Mouse (Mus musculus): ENCODE measurements around the gene Med12l. TPM values are rescaled to one million over a fixed set of nuclear protein-coding genes. Genes with fewer than 3 reads are reported as not detected.

The Med12l gene
- polyA plus RNA-seq, 1 experiment from 2014 or later: 4.2 TPM

DNA sequence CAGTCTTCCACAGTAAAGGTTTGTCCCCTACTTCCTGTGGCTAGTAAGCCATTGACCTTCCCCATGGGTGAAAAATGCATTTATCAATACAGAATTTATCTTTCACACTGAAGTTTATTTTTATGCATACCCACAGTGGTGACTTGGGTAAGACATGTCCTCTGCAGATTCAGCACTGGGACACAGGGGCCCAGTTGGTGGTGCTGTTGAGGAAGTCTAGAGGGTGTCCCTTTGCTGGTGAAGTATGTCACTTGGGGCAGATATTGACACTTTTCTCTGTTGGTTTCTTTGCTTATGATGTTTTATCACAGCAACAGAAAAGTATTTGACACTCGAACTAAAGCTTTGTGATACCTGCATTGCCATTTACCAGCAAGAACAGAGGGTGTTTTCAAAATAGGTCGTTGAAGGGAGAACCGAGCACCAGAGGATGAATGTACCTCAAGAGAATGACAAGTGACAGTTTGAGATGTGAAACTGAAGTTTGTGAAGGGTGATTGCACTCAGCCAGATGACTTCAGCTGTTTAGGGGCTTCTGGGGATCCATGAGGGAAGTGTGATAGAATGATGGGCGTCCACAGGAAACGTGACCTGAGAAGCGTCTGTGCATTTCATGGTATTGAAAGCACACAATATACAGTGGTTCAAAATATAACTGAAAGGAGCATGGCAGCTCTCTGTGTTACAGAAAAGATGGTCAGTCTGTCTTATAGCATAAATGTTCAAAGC is 169.0 kb downstream of the Med12l start:
- Histone ChIP-seq H3K4me3 (ENCODE audit: control insufficient read depth in 1 of 2, insufficient read depth in 1 of 2, low read depth in 1 of 2, low read length in 2 of 2) (no peak overlapping the region), H3K9ac (ENCODE audit: low read length) (no peak overlapping the region), H3K4me1 (ENCODE audit: control insufficient read depth in 2 of 2, insufficient read depth in 2 of 2, low read length in 2 of 2) (peaks cover 7 to 21% of the 10 kb centered on the region in 2 experiments), H3K27me3 (ENCODE audit: control insufficient read depth, insufficient read depth, low read length) (no peaks in the 10 kb centered on the region), H3K9me3 (ENCODE audit: control insufficient read depth, low read length) (no peaks in the 10 kb centered on the region), H3K27ac (replicated peaks in 1 of 2; ENCODE audit: control insufficient read depth in 1 of 2, insufficient read depth in 1 of 2, low read depth in 2 of 2, low read length in 2 of 2) (no peak overlapping the region), H3K36me3 (ENCODE audit: control insufficient read depth, insufficient read depth, low read length) (no peaks in the 10 kb centered on the region), H3K4me2 (ENCODE audit: low read length) (no peak overlapping the region)
- 71% methylated on average over 6 of the region's 6 CpGs for WGBS
- no peak for ATAC-seq (ENCODE audit: insufficient number of reproducible peaks, insufficient read depth, low FRiP score, low read depth)

GRCm38 (mm10) chr3:59175234-59175633 is 169.6 kb downstream of the Med12l start:
- Histone ChIP-seq H3K4me3 (ENCODE audit: control insufficient read depth in 1 of 2, insufficient read depth in 1 of 2, low read depth in 1 of 2, low read length in 2 of 2) (no peak overlapping the region), H3K27me3 (ENCODE audit: control insufficient read depth, insufficient read depth, low read length) (no peaks in the 10 kb centered on the region), H3K4me1 (ENCODE audit: control insufficient read depth in 2 of 2, insufficient read depth in 2 of 2, low read length in 2 of 2) (peaks cover 3 to 15% of the 10 kb centered on the region in 2 experiments), H3K9ac (ENCODE audit: low read length) (no peak overlapping the region), H3K9me3 (ENCODE audit: control insufficient read depth, low read length) (no peaks in the 10 kb centered on the region), H3K4me2 (ENCODE audit: low read length) (no peak overlapping the region), H3K36me3 (ENCODE audit: control insufficient read depth, insufficient read depth, low read length) (no peaks in the 10 kb centered on the region), H3K27ac (replicated peaks in 1 of 2; ENCODE audit: control insufficient read depth in 1 of 2, insufficient read depth in 1 of 2, low read depth in 2 of 2, low read length in 2 of 2) (no peak overlapping the region)
- WGBS: 33% methylated on average over 5 of the region's 5 CpGs
- no peak for ATAC-seq (ENCODE audit: insufficient number of reproducible peaks, insufficient read depth, low FRiP score, low read depth)

DNA sequence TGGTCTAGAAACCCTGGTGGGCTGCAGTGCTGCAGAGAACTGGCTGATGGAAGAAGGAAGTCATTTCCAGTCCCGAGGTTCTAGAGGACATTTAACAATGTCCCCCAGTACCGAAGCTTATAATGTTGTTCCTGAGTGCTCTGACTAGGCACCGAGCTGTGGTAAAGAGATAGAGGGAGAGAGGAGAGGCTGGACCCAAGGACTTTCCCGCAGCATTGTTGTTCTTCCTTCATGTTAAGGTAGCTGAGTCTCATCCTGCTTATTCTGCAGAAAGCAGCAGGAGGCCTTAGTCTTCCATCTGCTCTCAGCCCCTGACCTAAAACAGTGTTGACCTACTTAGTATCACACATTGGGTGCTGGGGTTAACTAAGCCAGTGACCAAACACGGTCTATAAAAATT is 171.2 kb downstream of the Med12l start:
- no peak for ATAC-seq (ENCODE audit: insufficient number of reproducible peaks, insufficient read depth, low FRiP score, low read depth)
- Histone ChIP-seq H3K36me3 (ENCODE audit: control insufficient read depth, insufficient read depth, low read length) (no peaks in the 10 kb centered on the region), H3K9me3 (ENCODE audit: control insufficient read depth, low read length) (no peaks in the 10 kb centered on the region), H3K4me1 (ENCODE audit: control insufficient read depth in 2 of 2, insufficient read depth in 2 of 2, low read length in 2 of 2) (peaks cover 5 to 9% of the 10 kb centered on the region in 2 experiments), H3K27ac (replicated peaks in 1 of 2; ENCODE audit: control insufficient read depth in 1 of 2, insufficient read depth in 1 of 2, low read depth in 2 of 2, low read length in 2 of 2) (no peak overlapping the region), H3K9ac (ENCODE audit: low read length) (no peak overlapping the region), H3K4me3 (ENCODE audit: control insufficient read depth in 1 of 2, insufficient read depth in 1 of 2, low read depth in 1 of 2, low read length in 2 of 2) (no peak overlapping the region), H3K27me3 (ENCODE audit: control insufficient read depth, insufficient read depth, low read length) (no peaks in the 10 kb centered on the region), H3K4me2 (ENCODE audit: low read length) (no peak overlapping the region)
- WGBS: 62% methylated on average over 5 of the region's 5 CpGs

DNA sequence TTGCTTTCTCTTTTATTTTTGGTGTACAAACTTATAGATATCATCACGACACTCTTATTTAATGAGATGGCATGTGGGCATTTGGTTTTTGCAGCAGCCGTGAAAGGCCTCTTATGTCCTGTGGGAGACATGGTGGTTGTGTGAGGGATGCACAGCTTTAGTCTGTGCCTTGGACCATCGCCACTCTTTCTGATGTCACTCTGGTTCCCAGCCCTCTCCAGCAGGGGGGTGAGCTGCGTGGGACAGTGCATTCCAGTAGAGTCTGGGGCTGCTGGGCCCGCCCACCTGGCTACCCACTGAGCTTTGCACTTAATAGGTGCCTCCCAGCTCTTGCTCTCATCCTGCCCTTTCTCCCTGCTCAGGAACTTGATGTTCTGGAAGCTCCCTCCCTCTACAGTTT is 175.5 kb downstream of the Med12l start:
- H3K4me3 ChIP-seq (ENCODE audit: control insufficient read depth in 1 of 2, insufficient read depth in 1 of 2, low read depth in 1 of 2, low read length in 2 of 2): no peak overlapping the region
- H3K27ac ChIP-seq (replicated peaks in 1 of 2; ENCODE audit: control insufficient read depth in 1 of 2, insufficient read depth in 1 of 2, low read depth in 2 of 2, low read length in 2 of 2): no peak overlapping the region
- H3K9me3 ChIP-seq (ENCODE audit: control insufficient read depth, low read length): no peaks in the 10 kb centered on the region
- ATAC-seq (ENCODE audit: insufficient number of reproducible peaks, insufficient read depth, low FRiP score, low read depth): no peak
- H3K9ac ChIP-seq (ENCODE audit: low read length): no peak overlapping the region
- 55% methylated on average over 5 of the region's 5 CpGs for WGBS
- H3K4me2 ChIP-seq (ENCODE audit: low read length): no peak overlapping the region
- no peaks in the 10 kb centered on the region for H3K27me3 ChIP-seq (ENCODE audit: control insufficient read depth, insufficient read depth, low read length)
- H3K36me3 ChIP-seq (ENCODE audit: control insufficient read depth, insufficient read depth, low read length): no peaks in the 10 kb centered on the region
- H3K4me1 ChIP-seq (ENCODE audit: control insufficient read depth in 2 of 2, insufficient read depth in 2 of 2, low read length in 2 of 2): peaks cover 5 to 9% of the 10 kb centered on the region in 2 experiments

DNA sequence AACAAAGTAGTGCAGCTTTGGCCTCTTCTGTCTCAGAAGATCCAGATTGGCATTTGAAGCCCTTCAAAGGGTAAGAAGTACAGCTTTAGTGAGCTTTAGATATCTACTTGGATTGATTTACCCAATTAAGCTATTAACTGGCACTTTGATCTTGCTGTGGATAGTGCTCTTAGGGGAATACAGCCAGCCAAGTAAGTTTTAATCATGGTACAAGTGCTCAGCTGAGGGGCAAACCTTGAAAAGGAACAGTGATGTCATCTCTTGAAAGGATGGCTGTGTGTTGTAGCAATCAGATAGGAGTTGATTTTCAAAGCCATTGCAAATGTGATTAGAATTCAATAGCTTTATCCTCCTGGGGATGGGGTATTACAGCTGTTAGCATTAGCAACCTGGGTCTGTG is 176.5 kb downstream of the Med12l start:
- H3K4me2 ChIP-seq (ENCODE audit: low read length): no peak overlapping the region
- H3K9ac ChIP-seq (ENCODE audit: low read length): no peak overlapping the region
- H3K4me3 ChIP-seq (ENCODE audit: control insufficient read depth in 1 of 2, insufficient read depth in 1 of 2, low read depth in 1 of 2, low read length in 2 of 2): no peak overlapping the region
- H3K27ac ChIP-seq (replicated peaks in 1 of 2; ENCODE audit: control insufficient read depth in 1 of 2, insufficient read depth in 1 of 2, low read depth in 2 of 2, low read length in 2 of 2): no peak overlapping the region
- H3K36me3 ChIP-seq (ENCODE audit: control insufficient read depth, insufficient read depth, low read length): no peaks in the 10 kb centered on the region
- no peaks in the 10 kb centered on the region for H3K9me3 ChIP-seq (ENCODE audit: control insufficient read depth, low read length)
- ATAC-seq (ENCODE audit: insufficient number of reproducible peaks, insufficient read depth, low FRiP score, low read depth): no peak
- no peaks in the 10 kb centered on the region for H3K27me3 ChIP-seq (ENCODE audit: control insufficient read depth, insufficient read depth, low read length)
- peaks cover 5 to 9% of the 10 kb centered on the region in 2 experiments for H3K4me1 ChIP-seq (ENCODE audit: control insufficient read depth in 2 of 2, insufficient read depth in 2 of 2, low read length in 2 of 2)

DNA sequence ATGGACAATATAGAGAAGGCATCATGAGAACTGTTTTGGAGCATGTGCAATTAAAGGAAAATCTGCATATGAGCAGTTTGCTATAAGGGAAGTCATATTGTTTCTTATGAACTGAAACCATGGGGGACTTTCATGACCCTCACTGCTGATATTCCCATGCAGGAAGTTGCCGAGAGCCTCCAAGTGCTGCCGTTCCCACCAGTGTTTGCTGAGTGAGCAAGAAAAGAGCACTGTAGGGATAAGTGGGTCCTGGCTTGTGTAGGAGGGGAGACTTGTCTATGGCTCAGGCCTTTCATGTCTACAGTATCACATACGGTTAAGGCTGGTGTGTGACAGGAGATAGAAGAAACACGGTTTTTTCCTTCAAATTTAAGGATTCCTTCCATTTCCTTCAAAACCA is 180.0 kb downstream of the Med12l start:
- ATAC-seq (ENCODE audit: insufficient number of reproducible peaks, insufficient read depth, low FRiP score, low read depth): no peak
- no peaks in the 10 kb centered on the region for H3K36me3 ChIP-seq (ENCODE audit: control insufficient read depth, insufficient read depth, low read length)
- H3K27me3 ChIP-seq (ENCODE audit: control insufficient read depth, insufficient read depth, low read length): no peaks in the 10 kb centered on the region
- no peak overlapping the region for H3K27ac ChIP-seq (replicated peaks in 1 of 2; ENCODE audit: control insufficient read depth in 1 of 2, insufficient read depth in 1 of 2, low read depth in 2 of 2, low read length in 2 of 2)
- H3K4me3 ChIP-seq (ENCODE audit: control insufficient read depth in 1 of 2, insufficient read depth in 1 of 2, low read depth in 1 of 2, low read length in 2 of 2): no peak overlapping the region
- 65% methylated on average over 4 of the region's 4 CpGs for WGBS
- H3K9ac ChIP-seq (ENCODE audit: low read length): no peak overlapping the region
- H3K4me1 ChIP-seq (ENCODE audit: control insufficient read depth in 2 of 2, insufficient read depth in 2 of 2, low read length in 2 of 2): peaks cover 0 to 3% of the 10 kb centered on the region in 2 experiments; a peak in 2 of 4 replicates
- no peak overlapping the region for H3K4me2 ChIP-seq (ENCODE audit: low read length)
- no peaks in the 10 kb centered on the region for H3K9me3 ChIP-seq (ENCODE audit: control insufficient read depth, low read length)

DNA sequence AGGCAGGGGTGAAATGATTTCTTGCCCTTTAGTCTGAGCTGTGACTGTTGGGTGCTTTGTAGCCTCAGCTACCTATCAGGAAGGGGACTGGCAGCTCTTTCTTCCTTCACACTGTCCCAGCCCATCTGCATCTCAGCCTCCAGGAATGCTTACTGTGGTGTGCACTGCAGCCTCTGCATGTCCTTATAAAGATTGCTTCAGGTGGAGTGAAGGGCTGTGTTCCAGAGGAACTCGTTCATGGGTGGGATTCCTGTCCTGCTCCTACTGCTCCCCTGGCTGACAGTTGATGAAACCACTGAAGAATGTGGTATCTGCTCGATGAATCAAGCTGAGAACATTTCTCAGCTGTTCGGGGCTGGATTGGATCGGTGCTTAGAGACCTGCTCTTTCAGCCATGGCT is 181.7 kb downstream of the Med12l start:
- H3K36me3 ChIP-seq (ENCODE audit: control insufficient read depth, insufficient read depth, low read length): no peaks in the 10 kb centered on the region
- H3K27me3 ChIP-seq (ENCODE audit: control insufficient read depth, insufficient read depth, low read length): no peaks in the 10 kb centered on the region
- no peak overlapping the region for H3K4me2 ChIP-seq (ENCODE audit: low read length)
- WGBS: 50% methylated on average over 4 of the region's 4 CpGs
- no peaks in the 10 kb centered on the region; a peak in 1 of 4 replicates for H3K4me1 ChIP-seq (ENCODE audit: control insufficient read depth in 2 of 2, insufficient read depth in 2 of 2, low read length in 2 of 2)
- H3K4me3 ChIP-seq (ENCODE audit: control insufficient read depth in 1 of 2, insufficient read depth in 1 of 2, low read depth in 1 of 2, low read length in 2 of 2): no peak overlapping the region
- H3K9me3 ChIP-seq (ENCODE audit: control insufficient read depth, low read length): no peaks in the 10 kb centered on the region
- no peak for ATAC-seq (ENCODE audit: insufficient number of reproducible peaks, insufficient read depth, low FRiP score, low read depth)
- H3K9ac ChIP-seq (ENCODE audit: low read length): no peak overlapping the region
- H3K27ac ChIP-seq (replicated peaks in 1 of 2; ENCODE audit: control insufficient read depth in 1 of 2, insufficient read depth in 1 of 2, low read depth in 2 of 2, low read length in 2 of 2): no peak overlapping the region

DNA sequence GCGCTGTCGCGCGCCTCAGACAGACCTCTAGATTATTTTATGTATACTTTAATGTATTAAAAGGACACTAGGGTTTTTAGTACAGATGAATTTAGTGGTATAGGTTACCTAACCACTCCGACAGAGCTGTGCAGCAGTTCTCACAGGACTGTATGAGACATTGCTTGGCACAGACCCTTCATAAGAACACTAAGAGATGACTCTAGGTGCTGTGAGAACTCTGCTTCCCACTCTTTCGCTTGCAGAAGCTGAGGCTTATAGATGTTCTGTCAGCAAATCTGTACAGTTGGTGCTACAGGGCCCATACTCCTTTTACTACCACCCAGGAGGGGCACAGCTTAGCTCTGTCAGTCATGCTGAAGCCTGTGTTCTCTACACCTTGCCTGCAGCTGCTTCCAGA is 186.0 kb downstream of the Med12l start:
- Histone ChIP-seq H3K9me3 (ENCODE audit: control insufficient read depth, low read length) (no peaks in the 10 kb centered on the region), H3K36me3 (ENCODE audit: control insufficient read depth, insufficient read depth, low read length) (no peaks in the 10 kb centered on the region)
- WGBS: 94% methylated on average over 6 of the region's 6 CpGs

More for the DNA sequence above, 186.0 kb downstream of the Med12l start:
- no peaks in the 10 kb centered on the region for H3K4me1 ChIP-seq (ENCODE audit: control insufficient read depth in 2 of 2, insufficient read depth in 2 of 2, low read length in 2 of 2)
- no peaks in the 10 kb centered on the region for H3K27me3 ChIP-seq (ENCODE audit: control insufficient read depth, insufficient read depth, low read length)
- no peak overlapping the region for H3K4me3 ChIP-seq (ENCODE audit: control insufficient read depth in 1 of 2, insufficient read depth in 1 of 2, low read depth in 1 of 2, low read length in 2 of 2)
- no peak overlapping the region for H3K27ac ChIP-seq (replicated peaks in 1 of 2; ENCODE audit: control insufficient read depth in 1 of 2, insufficient read depth in 1 of 2, low read depth in 2 of 2, low read length in 2 of 2)
- H3K4me2 ChIP-seq (ENCODE audit: low read length): no peak overlapping the region
- ATAC-seq (ENCODE audit: insufficient number of reproducible peaks, insufficient read depth, low FRiP score, low read depth): no peak
- H3K9ac ChIP-seq (ENCODE audit: low read length): no peak overlapping the region
